ENCODE assay signal across 9 mouse cellular contexts in the genomic region with DNA sequence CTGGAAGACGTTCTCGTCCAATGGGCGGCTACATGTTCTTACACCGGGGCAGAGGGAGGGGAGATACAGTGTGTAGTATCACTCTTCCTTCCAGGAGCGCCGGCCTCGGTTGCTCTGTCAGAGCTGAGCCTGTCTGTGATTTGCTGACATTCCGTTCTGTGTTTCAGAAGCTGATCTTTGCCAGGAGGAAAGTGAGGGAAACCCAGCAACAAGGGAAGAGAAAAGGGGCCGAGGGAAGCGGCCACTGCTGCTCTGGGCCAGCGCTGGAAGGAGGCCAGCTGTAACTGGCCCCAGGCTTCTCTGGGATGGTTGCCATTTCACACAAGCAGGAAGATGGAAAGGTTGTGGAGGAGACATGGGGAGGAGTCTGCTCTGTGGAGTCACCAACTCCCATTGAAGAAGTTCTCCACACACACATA.
DNase-seq lines count a peak whose midpoint lies in the region; ATAC-seq lines count a peak whose summit lies in the region.
"Had no signal": no experiment of that assay in that cellular context is flagged by ENCODE, and none has a peak within 500 bp of the region (broad histone marks: within the 10 kb centered on the region; RNA-seq: fewer than 3 reads in every experiment).

No protein-coding gene starts in this region.

- no peak overlapping the region for H3K4me3 ChIP-seq in midbrain, embryonic 14.5 days (replicated peaks; ENCODE audit: low read depth, low read length)
- H3K4me3 ChIP-seq in midbrain, embryonic 11.5 days (ENCODE audit: low read depth, low read length): no peak overlapping the region
- no peak overlapping the region for H3K4me3 ChIP-seq in embryonic facial prominence, embryonic 14.5 days (ENCODE audit: low read depth, low read length)
- H3K4me3 ChIP-seq in heart, embryonic 12.5 days: no peak overlapping the region

- H3K9ac ChIP-seq in midbrain, embryonic 14.5 days (replicated peaks; ENCODE audit: low read length): no peak overlapping the region
- H3K9ac ChIP-seq in midbrain, embryonic 11.5 days (ENCODE audit: low read length): no peak overlapping the region
- no peak overlapping the region for H3K9ac ChIP-seq in embryonic facial prominence, embryonic 14.5 days (ENCODE audit: low read depth, low read length)
- H3K9ac ChIP-seq in heart, embryonic 12.5 days: no peak overlapping the region

- peak; percentile 64 for DNase-seq in midbrain, embryonic 14.5 days
- no peak for DNase-seq in midbrain, embryonic 11.5 days (ENCODE audit: low spot score, missing footprints)
- DNase-seq in embryonic facial prominence, embryonic 14.5 days (ENCODE audit: low spot score): peak; percentile 83
- peak; percentile 80 for DNase-seq in kidney, postnatal 14 days
- peak; percentile 57 for DNase-seq in lung, postnatal 14 days
- peak; percentile 3 to 66 for DNase-seq in urinary bladder, postnatal 36 days (ENCODE audit: low spot score in 2 of 2)
- no peak for DNase-seq in yolk sac, embryonic 10.5 days (ENCODE audit: low spot score)

- 0 out of 2 replicates have a peak overlapping the region, but pooled peaks have one; percentile 14 for H3K27ac ChIP-seq in midbrain, embryonic 14.5 days (replicated peaks; ENCODE audit: low read depth, low read length)
- H3K27ac ChIP-seq in midbrain, embryonic 11.5 days (ENCODE audit: low read depth, low read length): no peak overlapping the region
- H3K27ac ChIP-seq in embryonic facial prominence, embryonic 14.5 days (replicated peaks; ENCODE audit: low read depth, low read length): peak overlapping the region; percentile 77
- H3K27ac ChIP-seq in heart, embryonic 12.5 days (ENCODE audit: poor library complexity, severe bottlenecking): peak overlapping the region; percentile 58

- H3K36me3 ChIP-seq in midbrain, embryonic 14.5 days (ENCODE audit: control insufficient read depth, insufficient read depth, low read length): no peaks in the 10 kb centered on the region
- no peaks in the 10 kb centered on the region for H3K36me3 ChIP-seq in midbrain, embryonic 11.5 days (ENCODE audit: control insufficient read depth, insufficient read depth, low read length)
- no peaks in the 10 kb centered on the region for H3K36me3 ChIP-seq in embryonic facial prominence, embryonic 14.5 days (ENCODE audit: control insufficient read depth, insufficient read depth, low read length)
- peaks cover 3% of the 10 kb centered on the region for H3K36me3 ChIP-seq in heart, embryonic 12.5 days

- H3K27me3 ChIP-seq in midbrain, embryonic 14.5 days (ENCODE audit: control insufficient read depth, insufficient read depth, low read length): no peaks in the 10 kb centered on the region
- no peaks in the 10 kb centered on the region for H3K27me3 ChIP-seq in midbrain, embryonic 11.5 days (ENCODE audit: control insufficient read depth, insufficient read depth, low read length)
- no peaks in the 10 kb centered on the region for H3K27me3 ChIP-seq in embryonic facial prominence, embryonic 14.5 days (replicated peaks; ENCODE audit: control insufficient read depth, insufficient read depth, low read length)
- H3K27me3 ChIP-seq in heart, embryonic 12.5 days (replicated peaks): no peaks in the 10 kb centered on the region

- H3K9me3 ChIP-seq in midbrain, embryonic 14.5 days (ENCODE audit: control insufficient read depth, low read length): no peaks in the 10 kb centered on the region
- no peaks in the 10 kb centered on the region for H3K9me3 ChIP-seq in midbrain, embryonic 11.5 days (ENCODE audit: control insufficient read depth, low read length)
- no peaks in the 10 kb centered on the region for H3K9me3 ChIP-seq in embryonic facial prominence, embryonic 14.5 days (ENCODE audit: control insufficient read depth, low read length)
- no peaks in the 10 kb centered on the region for H3K9me3 ChIP-seq in heart, embryonic 12.5 days (replicated peaks)

- ATAC-seq in midbrain, embryonic 14.5 days (ENCODE audit: low FRiP score, low TSS enrichment): no peak
- ATAC-seq in midbrain, embryonic 11.5 days (ENCODE audit: low FRiP score): no peak
- ATAC-seq in embryonic facial prominence, embryonic 14.5 days (ENCODE audit: low read depth): peak; percentile 87
- ATAC-seq in heart, embryonic 12.5 days (ENCODE audit: insufficient number of reproducible peaks, low FRiP score): peak; percentile 87
- ATAC-seq: Patski had no signal

- WGBS in midbrain, embryonic 14.5 days: 75% methylated on average over 11 of the region's 11 CpGs
- 89% methylated on average over 11 of the region's 11 CpGs for WGBS in midbrain, embryonic 11.5 days
- 42% methylated on average over 11 of the region's 11 CpGs for WGBS in embryonic facial prominence, embryonic 14.5 days
- 41% methylated on average over 11 of the region's 11 CpGs for WGBS in heart, embryonic 12.5 days

- no peak overlapping the region for H3K4me2 ChIP-seq in midbrain, embryonic 14.5 days (ENCODE audit: low read length)
- H3K4me2 ChIP-seq in midbrain, embryonic 11.5 days: no peak overlapping the region
- peak overlapping the region; percentile 16 for H3K4me2 ChIP-seq in embryonic facial prominence, embryonic 14.5 days (ENCODE audit: low read depth, low read length)
- H3K4me2 ChIP-seq in heart, embryonic 12.5 days: 0 out of 2 replicates have a peak overlapping the region, but pooled peaks have one; percentile 15

- H3K4me1 ChIP-seq in midbrain, embryonic 14.5 days (ENCODE audit: control insufficient read depth, insufficient read depth, low read length): no peaks in the 10 kb centered on the region
- no peaks in the 10 kb centered on the region for H3K4me1 ChIP-seq in midbrain, embryonic 11.5 days (ENCODE audit: control insufficient read depth, insufficient read depth, low read length)
- peaks cover 7% of the 10 kb centered on the region; the same call in 1 of the 2 replicates for H3K4me1 ChIP-seq in embryonic facial prominence, embryonic 14.5 days (ENCODE audit: control insufficient read depth, insufficient read depth, low read length)
- peaks cover 21% of the 10 kb centered on the region for H3K4me1 ChIP-seq in heart, embryonic 12.5 days (replicated peaks)

Comparison
In these comparisons a context has a peak if more than half of its experiments do, and no peak if none do; other contexts are left out.
1. DNase-seq: peak in midbrain, embryonic 14.5 days (single experiment), embryonic facial prominence, embryonic 14.5 days (single experiment), kidney, postnatal 14 days (single experiment), lung, postnatal 14 days (single experiment) and urinary bladder, postnatal 36 days (2 of 2); none in midbrain, embryonic 11.5 days (single experiment) and yolk sac, embryonic 10.5 days (single experiment).
2. ATAC-seq: peak in embryonic facial prominence, embryonic 14.5 days (single experiment) and heart, embryonic 12.5 days (single experiment); none in midbrain, embryonic 14.5 days (single experiment) and midbrain, embryonic 11.5 days (single experiment).
3. H3K4me2 ChIP-seq: peak in embryonic facial prominence, embryonic 14.5 days (single experiment) and heart, embryonic 12.5 days (single experiment); none in midbrain, embryonic 14.5 days (single experiment) and midbrain, embryonic 11.5 days (single experiment).